Mouse (Mus musculus) urinary bladder, adult 2 months (tissue): ENCODE data around the gene Bcl6b. TPM values are rescaled to one million over a fixed set of nuclear protein-coding genes. Genes with fewer than 3 reads are reported as not detected.

Source experiments
- polyA plus RNA-seq: library from polyadenylated mRNA; depleted of rRNA; stranded (reverse); fragments of >200 nt; gene quantifications from 2 replicates; pipeline ENCODE4 v1.2.3, GENCODE M21; 2012; rRNA removed

Gene Bcl6b
- polyA plus RNA-seq, 1 experiment = 4.0 TPM

Other genes starting within 250 kb of the Bcl6b start
- 82.0 and 95.4 TPM in 2 replicates for gene Ctdnep1, start 248.6 kb downstream of the Bcl6b start, polyA plus RNA-seq
- gene Elp5, start 247.3 kb downstream of the Bcl6b start, polyA plus RNA-seq = 57.6 and 61.4 TPM in 2 replicates
- 374 and 440 TPM in 2 replicates for gene Gabarap, start 238.7 kb downstream of the Bcl6b start, polyA plus RNA-seq
- 35.8 and 36.4 TPM in 2 replicates for gene Phf23, start 234.0 kb downstream of the Bcl6b start, polyA plus RNA-seq
- gene Dvl2, start 229.2 kb downstream of the Bcl6b start, polyA plus RNA-seq = 11.9 and 16.7 TPM in 2 replicates
- gene Acadvl, start 214.4 kb downstream of the Bcl6b start, polyA plus RNA-seq = 95.7 and 100 TPM in 2 replicates
- 28.0 and 31.9 TPM in 2 replicates for gene Dlg4, start 212.9 kb downstream of the Bcl6b start, polyA plus RNA-seq
- 0.07 TPM in 1 of 2 replicates, not detected in the other for gene Asgr1, start 175.7 kb downstream of the Bcl6b start, polyA plus RNA-seq
- gene Asgr2, start 137.2 kb downstream of the Bcl6b start, polyA plus RNA-seq = 2.0 and 2.5 TPM in 2 replicates
- gene Mgl2, start 99.5 kb downstream of the Bcl6b start, polyA plus RNA-seq = 41.3 and 51.9 TPM in 2 replicates
- 39.6 and 49.2 TPM in 2 replicates for gene Clec10a, start 73.6 kb downstream of the Bcl6b start, polyA plus RNA-seq
- gene Slc16a11, start 17.0 kb downstream of the Bcl6b start, polyA plus RNA-seq = 3.0 and 4.8 TPM in 2 replicates
- gene Slc16a13, start 8.7 kb downstream of the Bcl6b start, polyA plus RNA-seq = 7.0 and 8.5 TPM in 2 replicates
- gene 0610010K14Rik, start 8.1 kb upstream of the Bcl6b start, polyA plus RNA-seq = 55.2 and 69.0 TPM in 2 replicates
- gene Gm21988, start 10.0 kb upstream of the Bcl6b start, polyA plus RNA-seq = 7.4 and 8.7 TPM in 2 replicates
- 128 and 143 TPM in 2 replicates for gene Rnasek, start 10.0 kb upstream of the Bcl6b start, polyA plus RNA-seq
- 14.7 and 15.3 TPM in 2 replicates for gene Alox12, start 25.6 kb upstream of the Bcl6b start, polyA plus RNA-seq
- gene Alox12e, start 92.8 kb upstream of the Bcl6b start, polyA plus RNA-seq = 0.14 and 0.21 TPM in 2 replicates
- gene Alox15, start 122.2 kb upstream of the Bcl6b start, polyA plus RNA-seq = 0.80 and 1.3 TPM in 2 replicates
- 11.1 and 15.3 TPM in 2 replicates for gene Pelp1, start 180.2 kb upstream of the Bcl6b start, polyA plus RNA-seq
- gene Arrb2, start 202.8 kb upstream of the Bcl6b start, polyA plus RNA-seq = 18.5 and 22.0 TPM in 2 replicates
- gene Med11, start 222.1 kb upstream of the Bcl6b start, polyA plus RNA-seq = 20.1 and 20.8 TPM in 2 replicates
- 3.9 and 4.4 TPM in 2 replicates for gene Zmynd15, start 229.6 kb upstream of the Bcl6b start, polyA plus RNA-seq
- 28.9 and 29.2 TPM in 2 replicates for gene Cxcl16, start 230.2 kb upstream of the Bcl6b start, polyA plus RNA-seq